Mouse (Mus musculus): Measurements from ENCODE around the gene Lgals8. TPM values are rescaled to one million over a fixed set of nuclear protein-coding genes. Genes with fewer than 3 reads are reported as not detected.
"Not testable (repeated sequence)": the region's sequence is repeated elsewhere in the genome, so short reads cannot be mapped to it uniquely, and the experiment has no call there.

Lgals8 gene
- total RNA-seq (2021): 10 to 100 TPM; 30.7 to 36.4 TPM
- long read RNA-seq, experiment 1, transcript Lgals8-201 (10 exons, 2,736 nt): minor isoform, 8 of 36 reads
- long read RNA-seq, experiment 1, transcript Lgals8-202 (10 exons, 2,792 nt): major isoform, 16 of 36 reads
- long read RNA-seq, experiment 1, partial matches to known transcripts: 3 of 36 reads
- long read RNA-seq, experiment 1, other reads (novel, unspliced or antisense): 6 of 36 reads
- long read RNA-seq, experiment 2, transcript Lgals8-201 (10 exons, 2,736 nt): minor isoform, 7 of 36 reads
- long read RNA-seq, experiment 2, transcript Lgals8-202 (10 exons, 2,792 nt): major isoform, 18 of 36 reads
- long read RNA-seq, experiment 2, partial matches to known transcripts: 6 of 36 reads
- long read RNA-seq, experiment 2, other reads (novel, unspliced or antisense): 4 of 36 reads

- no peak for DNase-seq (ENCODE audit: low spot score in 2 of 2)
Observed at GRCm38 (mm10) chr13:12464844-12465243, at the start of gene Lgals8. Gene Lgals8, minus strand, starts transcription at chr13:12464944.

GRCm38 (mm10) chr13:12511189-12511965 is 46.6 kb upstream of the Lgals8 start:
- DNase-seq (ENCODE audit: low spot score in 2 of 2): no peak

GRCm38 (mm10) chr13:12510032-12510431 is 45.3 kb upstream of the Lgals8 start:
- no peak for DNase-seq (ENCODE audit: low spot score in 2 of 2)

- DNase-seq (ENCODE audit: low spot score in 2 of 2): no peak
Observed at GRCm38 (mm10) chr13:12507426-12507825, 42.7 kb upstream of the Lgals8 start.

- no peak for DNase-seq (ENCODE audit: low spot score in 2 of 2)
Observed at GRCm38 (mm10) chr13:12505359-12505758, 40.6 kb upstream of the Lgals8 start.

GRCm38 (mm10) chr13:12503238-12503751 is 38.6 kb upstream of the Lgals8 start:
- no peak for DNase-seq (ENCODE audit: low spot score in 2 of 2)

- DNase-seq (ENCODE audit: low spot score in 2 of 2): no peak
Observed at GRCm38 (mm10) chr13:12502665-12503237, 38.0 kb upstream of the Lgals8 start.

GRCm38 (mm10) chr13:12499107-12499506 is 34.4 kb upstream of the Lgals8 start:
- no peak for DNase-seq (ENCODE audit: low spot score in 2 of 2)

GRCm38 (mm10) chr13:12497809-12498208 is 33.1 kb upstream of the Lgals8 start:
- no peak for DNase-seq (ENCODE audit: low spot score in 2 of 2)

- no peak for DNase-seq (ENCODE audit: low spot score in 2 of 2)
Observed at GRCm38 (mm10) chr13:12494750-12495149, 30.0 kb upstream of the Lgals8 start.

- DNase-seq (ENCODE audit: low spot score in 2 of 2): no peak
Observed at GRCm38 (mm10) chr13:12492515-12492914, 27.8 kb upstream of the Lgals8 start.

- DNase-seq (ENCODE audit: low spot score in 2 of 2): no peak
Observed at GRCm38 (mm10) chr13:12485640-12486039, 20.9 kb upstream of the Lgals8 start.

GRCm38 (mm10) chr13:12485197-12485596 is 20.5 kb upstream of the Lgals8 start:
- no peak for DNase-seq (ENCODE audit: low spot score in 2 of 2)

GRCm38 (mm10) chr13:12479802-12480201 is 15.1 kb upstream of the Lgals8 start:
- DNase-seq (ENCODE audit: low spot score in 2 of 2): no peak

- no peak for DNase-seq (ENCODE audit: low spot score in 2 of 2)
Observed at GRCm38 (mm10) chr13:12478301-12478700, 13.6 kb upstream of the Lgals8 start.

GRCm38 (mm10) chr13:12476886-12477285 is 12.1 kb upstream of the Lgals8 start:
- DNase-seq (ENCODE audit: low spot score in 2 of 2): no peak

- DNase-seq (ENCODE audit: low spot score in 2 of 2): no peak
Observed at GRCm38 (mm10) chr13:12475239-12475638, 10.5 kb upstream of the Lgals8 start.

- peak; percentile 34 to 56 for DNase-seq (ENCODE audit: low spot score in 2 of 2)
Observed at GRCm38 (mm10) chr13:12473724-12474378, 9.1 kb upstream of the Lgals8 start.

GRCm38 (mm10) chr13:12468488-12468887 is 3.7 kb upstream of the Lgals8 start:
- no peak for DNase-seq (ENCODE audit: low spot score in 2 of 2)

GRCm38 (mm10) chr13:12464159-12464558 is 585 bp downstream of the Lgals8 start:
- not testable (repeated sequence) for DNase-seq (ENCODE audit: low spot score in 2 of 2)

GRCm38 (mm10) chr13:12462623-12463022 is 2.1 kb downstream of the Lgals8 start:
- DNase-seq (ENCODE audit: low spot score in 2 of 2): no peak

Data from gastrocnemius, postnatal 4 days (tissue).